Mouse (Mus musculus) gastrocnemius, postnatal 10 days (tissue): ENCODE measurements around the gene Fam102a. TPM values are rescaled to one million over a fixed set of nuclear protein-coding genes. Genes with fewer than 3 reads are reported as not detected.

Source experiments
- DNase-seq: peaks from one replicate; pipeline ENCODE4 v3.0.0; 2021; ENCODE audit warnings: mixed read lengths
- total RNA-seq, 2 experiments: library from RNA; stranded (reverse); gene quantifications; 2 replicates each; pipeline ENCODE4 v1.2.3; 2021

Fam102a gene
- total RNA-seq, 2 experiments from 2014 or later, result 5.5 to 8.6 TPM

- no peak for DNase-seq
Observed at GRCm38 (mm10) chr2:32581450-32582095, 46.4 kb downstream of the Fam102a start.

DNA sequence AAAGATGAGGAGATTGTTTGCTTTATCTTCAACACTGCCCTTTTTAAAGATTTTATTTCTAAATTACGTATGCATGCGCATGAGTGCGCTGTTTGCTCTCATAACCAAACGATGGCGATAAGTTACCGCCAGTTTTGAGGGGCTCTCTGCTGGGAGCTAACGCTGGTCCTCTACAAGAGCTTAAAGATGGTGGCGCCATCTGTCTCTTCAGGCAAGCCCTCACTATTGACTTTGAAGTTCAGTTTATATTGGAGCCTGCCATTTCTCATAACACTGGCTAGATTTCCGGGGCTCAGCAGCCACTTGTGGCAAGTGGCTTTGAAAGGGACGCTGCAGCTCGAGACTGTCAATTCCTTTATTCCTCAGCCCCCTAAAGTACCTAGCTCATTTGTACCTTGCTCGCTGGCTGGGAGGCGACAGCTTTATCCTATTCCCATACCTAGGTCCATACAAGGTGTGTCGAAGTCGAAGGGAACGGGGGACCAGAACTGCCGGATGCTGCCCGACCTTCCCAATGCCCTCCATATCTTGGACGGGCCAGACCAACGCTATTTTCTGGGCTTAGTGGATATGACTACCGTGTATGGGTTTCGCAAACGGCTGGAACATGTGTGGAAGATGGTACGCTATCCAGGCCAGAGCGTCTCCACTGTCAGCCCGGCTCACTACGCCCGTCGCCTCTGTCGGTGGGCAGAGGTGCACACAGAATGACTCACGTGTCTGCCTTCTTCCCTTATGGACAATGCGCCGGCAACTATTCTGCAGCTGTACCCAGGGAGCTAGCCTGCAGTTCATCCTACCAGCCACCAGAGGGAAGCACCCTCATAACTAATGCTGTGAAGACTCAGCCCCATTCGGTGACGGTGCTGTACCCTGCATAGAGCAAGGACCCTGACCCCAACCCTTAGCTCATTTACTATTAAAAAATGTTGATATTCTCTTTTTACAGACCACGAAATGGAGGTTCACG lies 48.0 kb downstream of the Fam102a start:
- peak; percentile 67 for DNase-seq

DNA sequence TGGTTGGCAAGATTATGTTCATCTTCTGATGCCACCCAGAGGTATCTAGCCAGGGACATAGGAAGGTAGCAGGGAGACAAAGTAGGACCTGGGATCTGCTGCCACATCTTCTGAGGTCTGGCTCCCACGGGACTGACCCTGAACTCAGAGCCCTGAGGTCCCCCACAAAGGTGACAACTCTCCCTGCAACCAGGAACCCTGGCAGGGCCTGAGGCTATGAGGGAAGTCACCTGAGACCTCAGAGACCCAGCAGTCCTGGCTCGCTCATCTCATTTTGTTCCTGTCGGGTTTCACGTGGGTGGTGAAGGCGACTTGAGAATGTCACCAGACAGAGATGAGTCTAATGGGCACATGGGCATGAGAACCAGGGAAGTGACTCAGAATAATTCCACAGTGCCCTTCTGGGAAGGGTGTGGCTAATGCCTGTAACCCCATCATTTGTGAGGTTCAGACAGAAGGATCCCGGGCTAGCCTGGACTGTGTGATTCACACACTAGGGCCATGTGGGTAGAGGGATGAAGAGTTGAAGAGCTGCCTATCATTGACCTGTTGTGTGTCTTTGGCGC lies 50.1 kb downstream of the Fam102a start:
- no peak for DNase-seq

DNA sequence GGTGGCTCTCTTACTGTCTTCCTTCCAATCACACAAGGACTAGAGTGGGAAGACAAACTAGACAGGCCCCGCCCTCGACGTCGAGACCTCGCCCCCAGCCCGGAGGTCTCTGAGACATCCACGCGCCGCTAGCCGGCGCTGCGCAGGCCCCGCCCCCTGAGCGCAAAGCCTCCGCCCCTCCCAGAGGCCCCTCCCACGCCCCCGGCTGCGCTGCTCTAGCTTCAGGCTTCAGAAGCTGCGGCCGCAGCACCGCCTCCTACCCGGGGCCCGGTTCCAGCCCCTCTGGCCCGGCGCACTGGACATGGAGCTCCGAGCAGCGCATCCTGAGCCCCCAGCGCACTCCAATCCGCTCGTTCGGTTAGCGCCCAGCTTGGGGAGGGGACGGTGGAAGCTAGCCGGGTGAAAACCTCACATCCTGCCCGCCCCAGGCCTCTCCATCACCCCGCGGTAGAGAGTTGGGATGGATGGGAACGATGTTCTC lies 51.8 kb downstream of the Fam102a start, which contains the start of gene St6galnac4:
Gene St6galnac4, plus strand, starts transcription at position 225 of the 481 bp plus-strand sequence.
- DNase-seq, result peak; percentile 94

- DNase-seq, result peak; percentile 31
Observed at GRCm38 (mm10) chr2:32587731-32588321, 52.7 kb downstream of the Fam102a start.

GRCm38 (mm10) chr2:32589213-32589795 lies 54.2 kb downstream of the Fam102a start:
- DNase-seq, result peak; percentile 42

DNA sequence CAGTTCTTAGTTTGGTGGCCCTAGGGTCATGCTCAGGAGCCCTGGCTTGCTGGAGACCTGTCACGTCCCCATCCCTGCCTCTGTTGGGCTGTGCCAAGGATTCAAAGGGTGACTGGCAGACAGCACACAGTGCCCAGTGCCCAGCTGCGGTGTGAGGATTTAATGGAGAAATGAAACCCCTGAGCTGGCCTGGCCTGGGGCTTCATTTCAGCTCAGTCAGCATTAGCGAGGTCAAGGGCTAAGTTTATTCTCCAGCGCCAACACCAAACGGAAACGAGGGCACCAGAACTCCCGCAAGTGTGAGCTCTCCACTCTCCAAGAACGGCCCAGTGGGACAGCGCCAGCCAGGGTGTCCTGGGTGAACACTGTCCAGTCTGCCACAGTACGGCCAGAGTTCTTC lies 55.1 kb downstream of the Fam102a start:
- peak; percentile 41 for DNase-seq

- DNase-seq, result no peak
Observed at GRCm38 (mm10) chr2:32591249-32591648, 56.1 kb downstream of the Fam102a start.

DNA sequence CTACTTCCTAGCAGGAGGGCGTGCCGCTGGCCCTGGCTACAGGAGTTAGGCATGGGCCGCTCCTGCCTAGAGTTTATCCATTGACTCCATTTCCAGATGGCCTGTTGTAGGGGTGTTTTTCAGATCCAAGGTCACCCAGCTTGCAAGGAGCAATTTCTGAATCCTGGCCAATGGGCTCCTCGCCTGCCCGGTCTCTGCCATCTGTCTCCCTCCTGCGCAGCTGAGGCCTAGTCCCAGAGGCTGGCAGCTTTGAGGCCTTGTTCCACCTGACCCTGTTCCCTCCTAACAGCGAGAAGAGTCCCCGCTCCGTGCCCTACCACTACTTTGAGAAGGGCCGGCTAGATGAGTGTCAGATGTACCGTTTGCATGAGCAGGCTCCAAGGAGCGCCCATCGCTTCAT lies 61.6 kb downstream of the Fam102a start:
- DNase-seq, result peak; percentile 58

- no peak for DNase-seq
Observed at GRCm38 (mm10) chr2:32597248-32597647, 62.1 kb downstream of the Fam102a start.

DNA sequence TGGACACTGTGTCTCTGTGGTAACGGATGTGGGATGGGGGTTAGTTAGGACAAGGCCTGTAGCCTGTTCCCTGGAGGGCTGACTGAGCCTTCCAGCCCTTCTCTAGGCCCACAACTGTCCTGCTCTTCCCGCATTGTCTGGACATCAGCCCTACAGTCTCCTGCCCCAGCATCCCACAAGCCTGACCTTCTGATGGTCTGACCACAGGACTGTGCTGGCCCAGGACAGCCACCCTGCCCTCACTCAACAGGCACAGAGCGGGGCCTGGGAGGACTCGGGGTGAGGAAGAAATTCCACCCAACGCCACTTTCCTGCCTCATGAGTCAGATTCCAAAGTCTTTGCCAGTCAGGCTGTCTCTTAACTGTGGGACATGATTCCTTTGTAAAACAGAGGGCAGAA lies 62.6 kb downstream of the Fam102a start:
- DNase-seq, result no peak

DNA sequence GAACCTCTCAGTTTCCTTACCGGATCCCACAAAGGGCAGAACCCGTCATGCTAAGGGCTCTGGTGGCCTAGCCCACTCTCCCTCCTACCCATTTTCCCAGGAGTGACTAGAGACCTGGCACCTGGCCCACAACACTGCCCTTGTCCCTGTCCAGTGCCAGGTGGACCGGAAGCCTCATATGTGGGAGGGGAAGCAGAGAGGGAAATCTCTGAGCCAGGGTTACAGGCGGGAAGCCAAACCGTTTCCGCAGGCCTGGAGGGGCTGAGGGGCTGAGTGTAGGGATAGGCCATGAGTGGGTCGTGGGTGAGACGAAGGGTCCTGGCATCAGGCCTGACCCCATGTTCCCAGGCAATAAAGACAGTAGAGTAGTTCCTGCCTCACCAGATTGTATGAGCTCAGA lies 63.4 kb downstream of the Fam102a start:
- DNase-seq, result peak; percentile 36

DNA sequence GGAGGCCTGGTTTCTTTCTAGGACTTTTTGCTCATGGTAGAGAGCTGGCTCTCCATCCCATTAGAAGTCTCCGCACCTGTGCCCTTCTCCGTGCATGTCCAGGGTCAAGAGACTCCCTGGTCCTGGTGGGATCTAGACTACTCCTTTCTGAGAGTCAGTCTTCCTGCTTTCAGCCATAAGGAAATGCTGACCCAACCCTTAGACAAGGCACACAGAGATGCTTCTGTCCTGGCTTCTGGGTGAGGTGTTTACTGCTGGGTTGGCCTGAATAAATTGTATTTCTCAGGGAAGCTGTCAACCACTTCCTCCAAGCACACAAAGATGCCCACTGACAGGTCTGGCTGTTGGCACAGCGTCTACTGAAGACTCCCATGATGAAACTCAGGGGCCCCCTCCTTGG lies 64.3 kb downstream of the Fam102a start, which contains the start of gene St6galnac6:
Gene St6galnac6, plus strand, starts transcription at position 301 of the 400 bp plus-strand sequence.
- DNase-seq, result no peak

- DNase-seq, result no peak
Observed at GRCm38 (mm10) chr2:32601417-32602065, 66.4 kb downstream of the Fam102a start.

DNA sequence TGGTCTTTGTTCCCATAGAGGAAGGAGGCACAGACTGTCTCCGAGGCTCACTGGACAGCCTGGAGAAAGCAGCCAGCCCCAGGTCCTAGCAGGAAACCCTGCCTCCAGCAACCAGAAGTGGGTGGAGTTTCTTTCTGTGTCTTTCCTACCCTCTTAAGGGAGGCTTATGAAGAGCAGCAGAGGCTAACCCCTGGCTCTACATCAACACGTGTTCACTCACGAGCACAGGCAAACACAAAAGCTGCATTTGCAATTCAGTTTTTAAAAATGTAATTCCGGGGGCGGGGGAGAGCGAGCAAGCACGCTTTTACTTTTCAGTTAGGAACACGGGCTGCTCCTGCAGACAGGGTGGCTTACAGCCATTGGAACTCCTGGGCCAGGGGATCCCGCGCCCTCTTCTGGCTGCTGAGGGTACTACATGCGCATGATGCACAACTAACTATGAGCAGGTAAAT lies 67.5 kb downstream of the Fam102a start:
- DNase-seq, result peak; percentile 92

- no peak for DNase-seq
Observed at GRCm38 (mm10) chr2:32604631-32605030, 69.5 kb downstream of the Fam102a start.

DNA sequence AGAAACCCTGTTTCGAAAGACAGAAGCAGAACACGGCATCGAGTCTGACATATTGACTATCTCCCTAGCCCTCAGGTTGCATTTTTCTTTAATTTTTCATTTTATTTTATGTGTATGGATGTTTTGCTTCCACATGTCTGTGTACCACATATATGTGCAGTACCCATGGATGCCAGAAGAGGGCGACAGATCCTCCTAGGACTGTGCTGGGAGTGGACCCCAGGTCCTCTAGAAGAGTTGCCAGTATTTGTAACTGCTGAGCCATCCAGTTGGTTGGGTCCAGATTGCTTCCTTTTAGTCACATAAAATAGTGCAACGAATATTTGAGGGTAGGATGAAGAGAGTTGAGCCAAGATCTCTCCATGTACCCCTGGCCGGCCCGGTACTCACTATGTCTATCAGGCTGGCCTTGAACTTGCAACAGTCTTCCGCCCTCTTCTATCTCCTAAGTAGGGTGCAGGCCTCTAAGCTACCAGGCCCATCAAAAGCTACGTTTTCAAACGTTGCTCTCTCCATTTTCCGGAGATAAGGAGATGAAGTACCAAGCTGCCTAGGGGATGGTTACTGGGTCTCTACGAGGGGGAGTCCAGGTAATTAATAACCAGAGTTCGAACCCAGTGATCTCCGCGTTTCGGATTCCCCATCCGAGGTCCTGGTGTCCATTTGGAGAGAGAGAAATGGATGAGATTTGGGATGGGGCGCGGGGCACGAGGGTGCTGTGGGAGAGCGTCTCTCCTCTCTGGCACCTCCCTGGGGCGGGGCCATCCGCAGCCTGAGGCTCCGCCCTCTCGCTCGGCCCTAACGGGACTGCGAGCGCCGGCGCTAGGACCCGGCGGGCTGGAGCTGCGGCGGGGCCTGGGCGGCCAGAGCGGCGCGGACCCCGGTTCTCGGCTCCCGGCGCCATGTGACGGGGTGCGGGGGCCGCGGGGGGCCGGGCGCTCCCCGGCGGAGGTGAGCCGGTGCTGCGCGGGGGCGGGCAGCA lies 71.3 kb downstream of the Fam102a start:
- peak; percentile 91 for DNase-seq

GRCm38 (mm10) chr2:32607262-32607947 lies 72.3 kb downstream of the Fam102a start:
- DNase-seq, result peak; percentile 58

DNA sequence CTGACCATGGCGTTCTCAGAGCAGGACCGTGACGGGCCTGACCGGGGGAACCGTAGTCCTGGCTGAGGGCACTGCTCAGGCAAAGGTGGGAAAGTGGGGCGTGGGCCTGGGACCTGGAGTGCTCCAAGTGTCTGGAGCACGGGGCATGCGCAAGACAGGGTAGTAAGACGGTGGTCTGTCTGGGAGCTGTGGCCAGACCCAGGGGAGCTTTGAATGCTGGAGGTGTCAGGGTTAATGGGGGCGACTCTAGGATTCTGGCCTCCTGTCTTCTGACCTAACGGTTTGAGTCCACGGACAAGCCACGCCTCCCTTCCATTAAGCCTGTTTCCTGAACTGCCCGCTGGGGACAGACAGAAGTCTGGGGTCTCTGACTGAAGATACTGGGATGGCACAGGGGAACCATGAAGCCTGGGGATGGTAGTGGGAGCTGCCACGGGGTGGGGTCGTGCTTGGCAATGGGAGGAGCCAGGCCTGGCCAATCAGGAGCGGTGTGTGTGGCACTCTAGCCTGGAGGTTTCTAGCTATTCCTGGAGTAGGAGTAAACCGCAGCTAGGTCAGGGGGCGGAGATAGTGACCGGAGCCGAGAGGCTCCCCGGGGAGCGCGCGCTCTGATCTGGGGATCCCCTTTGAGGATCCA lies 73.1 kb downstream of the Fam102a start:
- DNase-seq, result peak; percentile 70
